Mouse (Mus musculus) heart, embryonic 10.5 days (tissue): ENCODE measurements around the gene Col9a3. TPM values are rescaled to one million over a fixed set of nuclear protein-coding genes. Genes with fewer than 3 reads are reported as not detected.

Experiments used
- DNase-seq: peaks from one replicate; pipeline ENCODE4 v3.0.0-alpha.2; 2017; ENCODE audit warnings: low spot score
- H3K27ac ChIP-seq: fragments of 300-500 bp; sonication (generic); 2 replicates; pipeline ENCODE4 v1.5.1; 2016; ENCODE audit warnings: mild to moderate bottlenecking
- H3K27me3 ChIP-seq: fragments of 300-500 bp; sonication (generic); 2 replicates; pipeline ENCODE4 v1.6.1; 2016; ENCODE audit warnings: mild to moderate bottlenecking; ENCODE audit not compliant: poor library complexity, insufficient read depth, severe bottlenecking
- H3K36me3 ChIP-seq: fragments of 300-500 bp; sonication (generic); 2 replicates; pipeline ENCODE4 v1.6.1; 2016; ENCODE audit warnings: mild to moderate bottlenecking, moderate library complexity
- H3K4me1 ChIP-seq: fragments of 300-500 bp; sonication (generic); 2 replicates; pipeline ENCODE4 v1.6.1; 2016; ENCODE audit warnings: mild to moderate bottlenecking
- H3K4me3 ChIP-seq: fragments of 300-500 bp; sonication (generic); 2 replicates; pipeline ENCODE4 v1.5.1; 2016; ENCODE audit warnings: mild to moderate bottlenecking, moderate library complexity
- H3K9me3 ChIP-seq: fragments of 300-500 bp; sonication (generic); 2 replicates; pipeline ENCODE4 v1.6.1; 2016; ENCODE audit warnings: mild to moderate bottlenecking, moderate library complexity
- WGBS: fragments of 180-500 bp; shearing (Covaris S2); methylation state at CpG from one replicate; pipeline ENCODE4 v1.1.7; 2016; 5-methylcytosine and 5-hydroxymethylcytosine counted together
- polyA plus RNA-seq: library from polyadenylated mRNA; unstranded; fragments of >200 nt; fragmentation: Nextera tagmentation; extraction: Ambion mirVana; gene quantifications from 2 replicates; pipeline ENCODE4 v1.2.1, GENCODE M21; 2016

Col9a3 gene
- polyA plus RNA-seq, 1 experiment from 2014 or later: 19.9 TPM

DNA sequence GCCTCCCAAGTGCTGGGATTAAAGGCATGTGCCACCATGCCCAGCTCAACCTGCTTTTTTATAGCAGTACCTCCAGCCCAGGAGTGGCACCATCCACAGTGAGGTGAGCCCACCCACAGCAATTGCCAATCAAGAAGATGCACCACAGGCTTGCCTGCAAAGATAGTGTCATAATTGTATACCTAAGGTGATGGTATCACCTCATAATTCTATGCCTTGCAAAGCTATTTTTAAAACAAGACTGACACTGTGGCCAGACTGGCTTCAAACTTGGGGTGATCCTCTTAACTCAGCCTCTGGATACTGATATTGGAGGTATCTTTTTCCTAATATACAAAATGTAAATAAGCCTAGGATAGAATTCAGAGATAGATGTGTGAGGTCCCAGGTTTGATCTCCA is 46.0 kb downstream of the Col9a3 start:
- Histone ChIP-seq H3K4me3 (no peak overlapping the region), H3K36me3 (no peaks in the 10 kb centered on the region), H3K9me3 (peaks cover 16% of the 10 kb centered on the region), H3K4me1 (peaks cover 7% of the 10 kb centered on the region; the same call in 1 of the 2 replicates), H3K27me3 (peaks cover 47% of the 10 kb centered on the region), H3K27ac (no peak overlapping the region)
- peak; percentile 51 for DNase-seq

DNA sequence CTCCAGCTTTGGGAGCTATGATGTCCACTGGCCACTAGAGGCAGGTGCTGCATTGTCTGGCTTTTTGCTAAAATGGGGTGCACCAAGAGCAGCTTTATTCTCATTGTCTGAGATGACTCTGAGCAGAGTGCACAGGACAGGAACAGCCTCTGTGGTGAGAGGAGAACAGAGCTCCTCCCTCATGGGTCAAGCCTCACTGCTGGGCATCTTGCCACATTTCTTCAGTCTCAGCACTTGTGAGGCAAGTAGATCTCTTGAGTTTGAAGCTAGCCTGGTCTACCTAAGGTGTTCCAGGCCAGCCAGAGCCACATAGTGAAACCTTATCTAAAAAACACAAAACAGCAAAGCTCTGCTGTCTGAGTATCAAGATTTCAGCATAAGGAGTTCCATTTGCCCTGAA is 49.3 kb downstream of the Col9a3 start:
- Histone ChIP-seq H3K36me3 (no peaks in the 10 kb centered on the region), H3K27me3 (peaks cover 18% of the 10 kb centered on the region), H3K4me1 (0 out of 2 replicates have a peak, but pooled peaks cover 4% of the 10 kb centered on the region), H3K4me3 (no peak overlapping the region), H3K9me3 (peaks cover 16% of the 10 kb centered on the region), H3K27ac (no peak overlapping the region)
- DNase-seq: peak; percentile 25

DNA sequence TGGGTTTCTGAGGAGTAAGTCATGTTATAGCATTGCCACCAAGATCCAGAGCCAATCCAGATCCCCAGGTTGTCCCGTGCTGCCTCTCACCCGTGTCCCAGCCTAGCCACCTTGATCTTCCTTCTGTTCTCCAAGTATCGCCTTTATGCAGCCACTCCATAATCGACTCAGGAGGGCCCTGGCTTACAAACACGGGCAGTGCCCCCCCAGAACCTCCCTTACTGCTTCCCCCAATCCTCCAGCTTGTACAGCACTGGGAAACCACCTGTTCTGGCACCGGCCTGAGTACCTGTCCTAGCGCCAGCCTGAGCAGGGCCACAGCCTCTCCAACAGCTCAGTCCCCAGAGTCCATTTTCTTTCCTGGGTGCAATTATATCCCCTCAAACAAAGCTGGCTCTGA is 57.1 kb downstream of the Col9a3 start:
- peak; percentile 67 for DNase-seq
- H3K36me3 ChIP-seq: no peaks in the 10 kb centered on the region
- 81% methylated on average over 7 of the region's 7 CpGs for WGBS
- H3K4me1 ChIP-seq: peaks cover 9% of the 10 kb centered on the region
- H3K4me3 ChIP-seq: no peak overlapping the region
- no peaks in the 10 kb centered on the region for H3K9me3 ChIP-seq
- no peak overlapping the region for H3K27ac ChIP-seq
- no peaks in the 10 kb centered on the region for H3K27me3 ChIP-seq

DNA sequence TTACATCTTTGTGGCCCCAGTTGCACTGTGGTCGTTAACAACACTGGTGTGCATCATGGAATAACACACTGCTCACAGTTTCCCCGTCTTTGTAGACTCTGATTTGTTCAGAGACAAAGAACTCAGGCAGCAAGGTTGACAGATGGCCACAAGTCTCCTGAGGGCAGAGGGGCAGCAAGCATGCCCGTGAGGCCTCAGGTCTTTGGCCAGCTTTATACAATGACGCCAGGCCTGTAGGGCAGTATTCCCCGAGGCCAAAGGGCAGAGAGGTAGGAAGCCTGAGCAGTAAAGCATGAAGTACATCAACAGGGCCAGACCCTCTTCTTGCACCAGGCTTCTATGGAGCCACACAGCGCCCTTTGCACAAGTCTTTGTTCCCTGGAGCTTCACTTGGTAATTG is 57.6 kb downstream of the Col9a3 start:
- Histone ChIP-seq H3K4me3 (no peak overlapping the region), H3K27me3 (0 out of 2 replicates have a peak, but pooled peaks cover 4% of the 10 kb centered on the region), H3K9me3 (no peaks in the 10 kb centered on the region), H3K27ac (no peak overlapping the region), H3K4me1 (peaks cover 14% of the 10 kb centered on the region), H3K36me3 (0 out of 2 replicates have a peak, but pooled peaks cover 2% of the 10 kb centered on the region)
- 72% methylated on average over 6 of the region's 6 CpGs for WGBS
- no peak for DNase-seq

DNA sequence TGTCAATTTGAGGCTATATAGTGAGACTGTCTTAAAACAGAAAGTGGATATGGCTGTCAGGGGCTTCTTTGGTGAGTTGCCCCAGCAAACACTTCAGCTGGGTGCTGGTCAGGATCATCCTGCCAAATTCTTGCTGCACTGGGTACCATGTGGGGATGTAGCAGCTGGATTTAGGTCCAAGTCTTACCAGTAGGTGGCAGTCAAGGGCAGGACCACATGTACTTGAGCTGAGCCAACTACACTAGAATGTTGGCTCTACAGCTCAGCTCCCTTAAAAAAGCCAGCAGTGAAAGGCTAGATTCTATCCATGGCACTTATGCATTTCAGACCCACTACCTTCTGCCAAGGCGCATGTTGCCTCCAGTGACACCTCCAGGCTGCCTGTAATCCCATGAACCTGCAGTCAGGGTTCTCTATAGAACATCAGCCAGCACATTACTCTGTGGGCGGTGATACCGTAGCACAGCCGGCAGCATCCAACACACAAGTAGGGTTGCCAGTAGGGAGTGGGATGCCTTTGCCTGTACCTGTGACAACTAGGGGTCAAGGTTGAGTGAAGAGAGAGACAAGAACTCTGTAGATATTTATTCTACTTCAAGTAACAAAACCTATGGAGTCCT is 59.9 kb downstream of the Col9a3 start:
- no peaks in the 10 kb centered on the region for H3K9me3 ChIP-seq
- no peak overlapping the region for H3K27ac ChIP-seq
- peaks cover 25% of the 10 kb centered on the region for H3K36me3 ChIP-seq
- H3K4me1 ChIP-seq: peaks cover 15% of the 10 kb centered on the region
- no peak overlapping the region for H3K4me3 ChIP-seq
- 70% methylated on average over 4 of the region's 4 CpGs for WGBS
- 0 out of 2 replicates have a peak, but pooled peaks cover 6% of the 10 kb centered on the region for H3K27me3 ChIP-seq
- DNase-seq: peak; percentile 79

DNA sequence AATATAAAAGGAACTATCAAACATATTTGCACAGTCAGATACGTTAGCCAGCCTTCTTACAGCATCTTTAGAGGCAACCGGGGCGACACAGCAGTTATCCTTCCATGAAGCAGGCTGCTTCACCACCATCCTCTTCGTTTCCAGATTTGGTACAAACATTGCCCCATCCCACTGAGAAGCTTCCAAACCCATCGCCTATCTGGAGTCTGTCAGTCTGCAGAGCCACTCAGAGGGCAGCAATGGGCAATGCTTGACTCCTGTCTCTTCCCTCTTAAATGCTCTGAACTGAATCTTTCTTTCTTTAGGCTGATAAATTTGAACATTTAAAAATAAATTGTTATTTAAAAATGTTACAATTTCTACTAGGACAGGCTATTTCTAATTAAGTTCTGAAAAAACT is 60.8 kb downstream of the Col9a3 start:
- H3K4me3 ChIP-seq: no peak overlapping the region
- peaks cover 15% of the 10 kb centered on the region for H3K4me1 ChIP-seq
- 0 out of 2 replicates have a peak, but pooled peaks cover 6% of the 10 kb centered on the region for H3K27me3 ChIP-seq
- DNase-seq: peak; percentile 22
- no peaks in the 10 kb centered on the region for H3K9me3 ChIP-seq
- 86% methylated on average over 5 of the region's 5 CpGs for WGBS
- H3K27ac ChIP-seq: no peak overlapping the region
- H3K36me3 ChIP-seq: peaks cover 26% of the 10 kb centered on the region

DNA sequence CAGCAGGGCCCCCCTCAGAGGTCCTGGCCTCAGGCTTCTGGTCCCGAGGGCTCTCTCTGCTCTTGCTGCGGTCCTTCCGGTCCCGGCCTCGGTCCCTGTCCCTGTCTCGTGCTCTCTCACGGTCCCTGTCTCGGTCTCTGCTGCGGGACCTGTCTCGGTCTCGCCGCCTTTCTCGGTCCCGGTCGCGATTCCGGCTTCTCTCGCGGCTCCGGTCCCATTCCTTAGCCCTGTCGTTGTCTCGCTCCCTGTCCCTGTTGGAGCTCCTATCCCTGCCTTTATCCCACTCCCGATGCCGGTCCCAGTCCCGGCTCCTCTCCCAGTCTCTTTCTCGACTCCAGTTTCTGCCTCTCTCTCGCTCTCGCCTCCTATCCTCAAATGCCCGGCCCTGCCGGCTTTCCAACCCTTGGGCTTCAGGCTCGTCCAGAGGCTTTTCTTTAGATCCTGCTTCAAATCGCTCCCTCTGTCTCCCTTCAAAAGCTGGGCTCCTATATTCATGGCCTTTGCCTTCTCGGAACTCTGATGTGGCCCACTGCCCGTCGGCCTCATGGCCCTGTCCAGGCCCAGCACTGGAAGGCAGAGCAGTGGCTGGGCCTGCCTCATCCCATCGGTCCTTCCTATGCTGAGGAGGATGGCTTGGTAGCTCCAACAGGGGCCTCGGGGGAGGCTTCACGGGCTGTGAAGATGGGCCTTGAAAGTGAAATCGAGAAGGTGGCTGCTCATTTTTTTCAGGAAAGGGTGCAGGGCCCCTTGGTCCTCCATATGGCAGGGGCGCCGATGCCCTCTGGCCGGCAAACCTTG is 62.0 kb downstream of the Col9a3 start:
- no peaks in the 10 kb centered on the region for H3K9me3 ChIP-seq
- H3K4me3 ChIP-seq: peak overlapping the region; percentile 37
- 34% methylated on average over 42 of the region's 42 CpGs for WGBS
- DNase-seq: no peak
- H3K27me3 ChIP-seq: 0 out of 2 replicates have a peak, but pooled peaks cover 6% of the 10 kb centered on the region
- peak overlapping the region; percentile 67 for H3K27ac ChIP-seq
- H3K36me3 ChIP-seq: peaks cover 28% of the 10 kb centered on the region
- peaks cover 15% of the 10 kb centered on the region for H3K4me1 ChIP-seq

DNA sequence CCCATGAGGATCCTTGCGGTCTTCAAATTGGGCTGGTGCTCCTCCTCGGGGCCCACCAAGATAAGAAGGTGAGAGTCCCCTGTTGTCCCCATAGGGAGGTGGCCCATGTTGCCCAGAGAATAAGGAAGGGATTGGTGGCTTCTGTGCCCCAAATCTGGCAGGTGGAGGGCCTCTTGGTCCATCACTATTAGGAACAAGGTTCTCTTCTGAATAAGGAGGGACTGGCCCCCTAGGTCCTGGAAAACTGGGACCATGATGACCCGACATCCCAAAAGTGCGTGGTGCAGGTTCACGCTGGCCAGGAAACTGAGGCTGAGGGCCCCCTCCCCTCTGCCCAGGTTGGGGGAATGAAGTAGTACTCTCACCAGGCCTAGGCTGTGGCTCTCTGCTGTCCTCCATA is 62.9 kb downstream of the Col9a3 start:
- Histone ChIP-seq H3K4me3 (no peak overlapping the region), H3K27me3 (0 out of 2 replicates have a peak, but pooled peaks cover 6% of the 10 kb centered on the region), H3K9me3 (no peaks in the 10 kb centered on the region), H3K36me3 (peaks cover 38% of the 10 kb centered on the region), H3K27ac (no peak overlapping the region), H3K4me1 (peaks cover 12% of the 10 kb centered on the region)
- no peak for DNase-seq
- 81% methylated on average over 5 of the region's 5 CpGs for WGBS

DNA sequence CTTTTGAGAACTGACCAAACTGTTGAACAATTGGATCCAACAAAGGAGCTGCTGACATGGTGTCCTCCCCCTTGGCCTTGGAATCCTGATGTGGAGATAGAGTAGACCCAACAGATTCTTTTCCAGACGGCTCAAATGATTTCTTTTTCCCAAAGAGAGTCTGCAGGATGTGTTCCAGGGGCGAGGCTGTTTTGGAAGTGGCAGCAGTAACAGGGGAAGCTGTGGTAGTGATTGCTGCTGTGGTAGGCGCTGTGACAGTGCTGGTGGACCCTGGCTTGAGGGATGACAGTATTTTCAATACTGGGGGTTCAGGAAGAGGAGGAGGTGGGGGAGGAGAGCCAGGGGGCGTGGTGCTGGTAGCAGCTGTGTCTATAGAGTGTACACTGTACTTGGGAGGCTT is 64.4 kb downstream of the Col9a3 start:
- WGBS: 83% methylated on average over 4 of the region's 4 CpGs
- Histone ChIP-seq H3K27me3 (0 out of 2 replicates have a peak, but pooled peaks cover 6% of the 10 kb centered on the region), H3K27ac (no peak overlapping the region), H3K9me3 (no peaks in the 10 kb centered on the region), H3K4me1 (peaks cover 12% of the 10 kb centered on the region), H3K36me3 (peaks cover 53% of the 10 kb centered on the region), H3K4me3 (no peak overlapping the region)
- peak; percentile 56 for DNase-seq

Other genes with a start within 250 kb of the Col9a3 start
- gene Slco4a1, start 141.5 kb upstream of the Col9a3 start, polyA plus RNA-seq: 0.59 and 0.60 TPM in 2 replicates
- gene Ntsr1, start 97.8 kb upstream of the Col9a3 start, polyA plus RNA-seq: 0.12 and 0.26 TPM in 2 replicates
- 25.7 and 32.9 TPM in 2 replicates for gene Mrgbp, start 16.5 kb upstream of the Col9a3 start, polyA plus RNA-seq
- gene Ogfr, start 8.5 kb upstream of the Col9a3 start, polyA plus RNA-seq: 72.0 and 81.2 TPM in 2 replicates
- 0.06 and 0.20 TPM in 2 replicates for gene Tcfl5, start 44.9 kb downstream of the Col9a3 start, polyA plus RNA-seq
- 23.8 and 26.0 TPM in 2 replicates for gene Dido1, start 112.2 kb downstream of the Col9a3 start, polyA plus RNA-seq
- 44.6 and 50.3 TPM in 2 replicates for gene Gid8, start 112.3 kb downstream of the Col9a3 start, polyA plus RNA-seq
- gene Slc17a9, start 127.5 kb downstream of the Col9a3 start, polyA plus RNA-seq: 0.94 and 1.2 TPM in 2 replicates
- gene Bhlhe23, start 179.1 kb downstream of the Col9a3 start, polyA plus RNA-seq: 0.05 TPM in 1 of 2 replicates, not detected in the other